Mouse (Mus musculus): ENCODE measurements at regions not wholly inside any gene's neighbourhood (a gene's known extent, or its start where the extent isn't known, plus 50 kb on each side); places are given as distances from the start of the nearest gene placed in this dataset.

- TF ChIP-seq EP300 (IDR thresholded peaks at IDR 0.05; ENCODE audit: low read depth in 1 of 2, low read length in 2 of 2) (peak; percentile 71 to 74), SMC3 (IDR thresholded peaks at IDR 0.05; ENCODE audit: low read depth, low read length) (no peak)
Observed at GRCm38 (mm10) chr9:52229589-52229988, 61.2 kb upstream of the Zc3h12c start (continued).

- H3K4me1 ChIP-seq (ENCODE audit: control insufficient read depth in 1 of 2, insufficient read depth in 2 of 2, low read length in 2 of 2), result peaks cover 0 to 9% of the 10 kb centered on the region in 2 experiments; a peak in 2 of 4 replicates
- TF ChIP-seq TCF12 (IDR thresholded peaks at IDR 0.05; ENCODE audit: low read depth, low read length) (no peak), ZMIZ1 (IDR thresholded peaks at IDR 0.05; ENCODE audit: low read depth, low read length) (no peak), USF1 (IDR thresholded peaks at IDR 0.05; ENCODE audit: low read depth, low read length) (no peak), ELF1 (IDR thresholded peaks at IDR 0.05; ENCODE audit: low read depth, low read length) (no peak), MAFK (IDR thresholded peaks at IDR 0.05; ENCODE audit: borderline replicate concordance, low read depth, low read length) (no peak)
- no peak overlapping the region for H3K9ac ChIP-seq (ENCODE audit: control insufficient read depth, low read depth, low read length, poor library complexity, severe bottlenecking)
- DNase-seq (ENCODE audit: low read depth, low spot score), result no peak
- H3K4me3 ChIP-seq (ENCODE audit: control insufficient read depth in 1 of 2, insufficient read depth in 1 of 2, low read depth in 2 of 2, low read length in 2 of 2), result no peak overlapping the region
- H3K27ac ChIP-seq (ENCODE audit: control insufficient read depth, low read depth, low read length), result no peak overlapping the region
- H3K27me3 ChIP-seq (ENCODE audit: control insufficient read depth in 1 of 2, insufficient read depth in 2 of 2, low read length in 2 of 2), result peaks cover 2 to 14% of the 10 kb centered on the region in 2 experiments; a peak in 2 of 4 replicates
- no peaks in the 10 kb centered on the region for H3K9me3 ChIP-seq (replicated peaks; ENCODE audit: insufficient read depth, low read length)
- no peaks in the 10 kb centered on the region for H3K79me2 ChIP-seq (ENCODE audit: control insufficient read depth, insufficient read depth, low read length, poor library complexity)
- peaks cover 0 to 11% of the 10 kb centered on the region in 2 experiments; a peak in 2 of 4 replicates for H3K36me3 ChIP-seq (ENCODE audit: control insufficient read depth in 1 of 2, insufficient read depth in 2 of 2, low read length in 2 of 2)
Observed at GRCm38 (mm10) chr9:52225646-52226045, 57.3 kb upstream of the Zc3h12c start.

- Histone ChIP-seq H3K9me3 (replicated peaks; ENCODE audit: insufficient read depth, low read length) (no peaks in the 10 kb centered on the region), H3K4me3 (ENCODE audit: control insufficient read depth in 1 of 2, insufficient read depth in 1 of 2, low read depth in 2 of 2, low read length in 2 of 2) (no peak overlapping the region), H3K27ac (ENCODE audit: control insufficient read depth, low read depth, low read length) (no peak overlapping the region), H3K9ac (ENCODE audit: control insufficient read depth, low read depth, low read length, poor library complexity, severe bottlenecking) (no peak overlapping the region), H3K36me3 (ENCODE audit: control insufficient read depth in 1 of 2, insufficient read depth in 2 of 2, low read length in 2 of 2) (no peaks in the 10 kb centered on the region), H3K79me2 (ENCODE audit: control insufficient read depth, insufficient read depth, low read length, poor library complexity) (no peaks in the 10 kb centered on the region), H3K4me1 (ENCODE audit: control insufficient read depth in 1 of 2, insufficient read depth in 2 of 2, low read length in 2 of 2) (no peaks in the 10 kb centered on the region), H3K27me3 (ENCODE audit: control insufficient read depth in 1 of 2, insufficient read depth in 2 of 2, low read length in 2 of 2) (peaks cover 8 to 19% of the 10 kb centered on the region in 2 experiments)
- no peak for DNase-seq (ENCODE audit: low read depth, low spot score)
- no peak for TF ChIP-seq SIN3A (IDR thresholded peaks at IDR 0.05; ENCODE audit: low read length)
- TF ChIP-seq CTCF (IDR thresholded peaks at IDR 0.05 in 2 of 3, conservative IDR thresholded peaks at IDR 0.05 in 1 of 3; ENCODE audit: control insufficient read depth in 1 of 3, insufficient read depth in 1 of 3, low read depth in 2 of 3, low read length in 3 of 3, poor library complexity in 1 of 3, severe bottlenecking in 1 of 3), result no peak
- no peak for TF ChIP-seq NRF1 (IDR thresholded peaks at IDR 0.05; ENCODE audit: insufficient read depth, low read depth, low read length, poor library complexity, severe bottlenecking)
- no peak for TF ChIP-seq POLR2AphosphoS2 (IDR thresholded peaks at IDR 0.05; ENCODE audit: low read length)
- TF ChIP-seq MXI1 (IDR thresholded peaks at IDR 0.05; ENCODE audit: low read depth, low read length), result no peak
Observed at GRCm38 (mm10) chr9:52223509-52224113, 55.2 kb upstream of the Zc3h12c start.
